Mouse (Mus musculus) CH12.LX (cell line): ENCODE results near the gene Crlf1. TPM values are rescaled to one million over a fixed set of nuclear protein-coding genes. Genes with fewer than 3 reads are reported as not detected.

Experiments used
- DNase-seq: peaks from one replicate; pipeline ENCODE4 v3.0.0-alpha.2; 2013; ENCODE audit errors: extremely low read depth
- H3K27ac ChIP-seq: 2 replicates; pipeline ENCODE4 v1.5.1; 2012; ENCODE audit warnings: low read depth, mild to moderate bottlenecking, control low read depth, moderate library complexity; ENCODE audit not compliant: insufficient read depth
- H3K27me3 ChIP-seq: replicated peaks from 2 replicates; pipeline ENCODE3; 2012; ENCODE audit warnings: inconsistent platforms
- H3K36me3 ChIP-seq, 2 experiments: replicated peaks in 1 of 2; 2 replicates each; pipeline versions ENCODE3 to v1.6.1; 2012; ENCODE audit warnings: inconsistent platforms in 1 of 2, low read length in 1 of 2, mild to moderate bottlenecking in 1 of 2, mixed read lengths in 1 of 2, moderate library complexity in 1 of 2; ENCODE audit not compliant: control insufficient read depth in 1 of 2, insufficient read depth in 1 of 2
- H3K4me1 ChIP-seq, 2 experiments: 2 replicates each; pipeline ENCODE4 v1.6.1; 2012; ENCODE audit warnings: inconsistent platforms in 1 of 2, moderate library complexity in 1 of 2; ENCODE audit not compliant: insufficient read depth in 2 of 2, control insufficient read depth in 1 of 2
- H3K4me2 ChIP-seq: 2 replicates; pipeline ENCODE4 v1.6.1; 2012; ENCODE audit warnings: low read depth, mild to moderate bottlenecking, control low read depth; ENCODE audit not compliant: poor library complexity, insufficient read depth, severe bottlenecking
- H3K4me3 ChIP-seq, 3 experiments: fragments of 150-350 bp in 1 of 3; sonication (generic) in 1 of 3; replicated peaks in 1 of 3; 2 replicates each; pipeline versions ENCODE3 to v1.5.1; 2011 to 2012; ENCODE audit warnings: low read depth in 2 of 3, low read length in 2 of 3, mild to moderate bottlenecking in 2 of 3, moderate library complexity in 2 of 3, control low read depth in 1 of 3, improper control_type of control experiment in 1 of 3, inconsistent platforms in 1 of 3, mixed read lengths in 1 of 3; ENCODE audit not compliant: poor library complexity in 1 of 3
- H3K79me2 ChIP-seq: replicated peaks from 2 replicates; pipeline ENCODE4 v1.6.1; 2012; ENCODE audit warnings: mild to moderate bottlenecking, moderate library complexity; ENCODE audit not compliant: control insufficient read depth, poor library complexity, insufficient read depth, severe bottlenecking; ENCODE audit errors: extremely low read depth
- H3K9ac ChIP-seq: 2 replicates; pipeline ENCODE4 v1.6.1; 2012; ENCODE audit warnings: low read depth, mild to moderate bottlenecking, control low read depth, moderate library complexity; ENCODE audit not compliant: insufficient read depth
- H3K9me3 ChIP-seq: replicated peaks from 2 replicates; pipeline ENCODE3; 2012; ENCODE audit warnings: low read length, inconsistent platforms, mixed read lengths
- BHLHE40 ChIP-seq: IDR thresholded peaks from 2 replicates; pipeline ENCODE4 v1.6.1; 2011; ENCODE audit warnings: mild to moderate bottlenecking, low read depth, low read length, improper control_type of control experiment
- CTCF ChIP-seq, 2 experiments: IDR thresholded peaks in 1 of 2; conservative IDR thresholded peaks in 1 of 2; 2 replicates each; pipeline ENCODE4 v1.5.1; 2011 to 2012; ENCODE audit warnings: low read depth in 2 of 2, low read length in 2 of 2, improper control_type of control experiment in 1 of 2, inconsistent platforms in 1 of 2, mild to moderate bottlenecking in 1 of 2, moderate library complexity in 1 of 2
- ELF1 ChIP-seq: IDR thresholded peaks from 2 replicates; pipeline ENCODE4 v1.6.1; 2014; ENCODE audit warnings: low read depth, mild to moderate bottlenecking, inconsistent platforms, low read length, improper control_type of control experiment
- ETS1 ChIP-seq: conservative IDR thresholded peaks from 2 replicates; pipeline ENCODE4 v1.6.1; 2012; ENCODE audit warnings: low read depth, mild to moderate bottlenecking, inconsistent platforms, low read length, improper control_type of control experiment, moderate library complexity
- HCFC1 ChIP-seq: IDR thresholded peaks from 2 replicates; pipeline ENCODE4 v1.6.1; 2012; ENCODE audit warnings: low read depth, mild to moderate bottlenecking, inconsistent platforms, low read length, improper control_type of control experiment
- IRF4 ChIP-seq: IDR thresholded peaks from 2 replicates; pipeline ENCODE4 v1.6.1; 2014; ENCODE audit warnings: low read depth, mild to moderate bottlenecking, inconsistent platforms, low read length, improper control_type of control experiment
- JUN ChIP-seq: IDR thresholded peaks from 2 replicates; pipeline ENCODE4 v1.6.1; 2011; ENCODE audit warnings: low read depth, mild to moderate bottlenecking, low read length, improper control_type of control experiment, moderate library complexity; ENCODE audit not compliant: insufficient read depth
- KAT2A ChIP-seq: IDR thresholded peaks from 2 replicates; pipeline ENCODE4 v1.6.1; 2012; ENCODE audit warnings: low read length, improper control_type of control experiment, inconsistent platforms; ENCODE audit not compliant: insufficient replicate concordance
- MAZ ChIP-seq: IDR thresholded peaks from 2 replicates; pipeline ENCODE4 v1.6.1; 2012; ENCODE audit warnings: low read depth, mild to moderate bottlenecking, inconsistent platforms, low read length, improper control_type of control experiment, moderate library complexity
- MXI1 ChIP-seq: IDR thresholded peaks from 2 replicates; pipeline ENCODE4 v1.6.1; 2011; ENCODE audit warnings: mild to moderate bottlenecking, low read depth, low read length, improper control_type of control experiment
- POLR2A ChIP-seq: IDR thresholded peaks from 2 replicates; pipeline ENCODE4 v1.6.1; 2011; ENCODE audit warnings: low read depth, mild to moderate bottlenecking, improper control_type of control experiment, low read length
- POLR2AphosphoS2 ChIP-seq: IDR thresholded peaks from 2 replicates; pipeline ENCODE4 v1.6.1; 2011; ENCODE audit warnings: low read depth, low read length, improper control_type of control experiment
- RAD21 ChIP-seq: IDR thresholded peaks from 2 replicates; pipeline ENCODE4 v1.6.1; 2011; ENCODE audit warnings: low read depth, mild to moderate bottlenecking, low read length, improper control_type of control experiment, moderate library complexity
- RCOR1 ChIP-seq: conservative IDR thresholded peaks from 2 replicates; pipeline ENCODE4 v1.6.1; 2012; ENCODE audit warnings: low read depth, mild to moderate bottlenecking, inconsistent platforms, low read length, improper control_type of control experiment
- TCF12 ChIP-seq: IDR thresholded peaks from 2 replicates; pipeline ENCODE4 v1.6.1; 2014; ENCODE audit warnings: low read depth, mild to moderate bottlenecking, inconsistent platforms, low read length, improper control_type of control experiment
- UBTF ChIP-seq: IDR thresholded peaks from 2 replicates; pipeline ENCODE4 v1.6.1; 2012; ENCODE audit warnings: low read depth, mild to moderate bottlenecking, inconsistent platforms, low read length, improper control_type of control experiment, moderate library complexity
- ZKSCAN1 ChIP-seq: IDR thresholded peaks from 2 replicates; pipeline ENCODE4 v1.6.1; 2012; ENCODE audit warnings: low read depth, inconsistent platforms, low read length, improper control_type of control experiment, borderline replicate concordance
- ZNF384 ChIP-seq: IDR thresholded peaks from 2 replicates; pipeline ENCODE4 v1.6.1; 2012; ENCODE audit warnings: low read depth, low read length, improper control_type of control experiment, inconsistent platforms
- dilution Hi-C: fragments of 300-500 bp; cut with MboI; formaldehyde crosslinking; loops from 2 replicates; pipeline ENCODE4 v1.14.3; 2020; ENCODE audit warnings: low sequenced_read_pairs; ENCODE audit not compliant: extremely low pct_unique_long_range_greater_than_20kb, extremely low pct_ligation_motif_present
- in situ Hi-C: fragments of 300-500 bp; cut with MboI; formaldehyde crosslinking; loops from 3 replicates; pipeline ENCODE4 v1.14.3; 2019; ENCODE audit warnings: low sequenced_read_pairs, low pct_ligation_motif_present, low pct_unique_long_range_greater_than_20kb, mixed read lengths
- polyA plus RNA-seq: library from polyadenylated mRNA; unstranded; fragments of >175 nt; gene quantifications from 2 replicates; pipeline ENCODE4 v1.2.1, GENCODE M21; 2012; ENCODE audit warnings: low read depth; ENCODE audit not compliant: insufficient read length
- total RNA-seq, 2 experiments: library from RNA; depleted of rRNA; stranded (reverse); fragments of 300-350 nt in 1 of 2; fragments of >200 nt in 1 of 2; gene quantifications; 2 replicates each; pipeline ENCODE4 v1.2.3; 2012 to 2014

The Crlf1 gene
- total and polyA plus RNA-seq, 3 experiments: 0.42 to 1.1 (median 0.44) TPM

DNA sequence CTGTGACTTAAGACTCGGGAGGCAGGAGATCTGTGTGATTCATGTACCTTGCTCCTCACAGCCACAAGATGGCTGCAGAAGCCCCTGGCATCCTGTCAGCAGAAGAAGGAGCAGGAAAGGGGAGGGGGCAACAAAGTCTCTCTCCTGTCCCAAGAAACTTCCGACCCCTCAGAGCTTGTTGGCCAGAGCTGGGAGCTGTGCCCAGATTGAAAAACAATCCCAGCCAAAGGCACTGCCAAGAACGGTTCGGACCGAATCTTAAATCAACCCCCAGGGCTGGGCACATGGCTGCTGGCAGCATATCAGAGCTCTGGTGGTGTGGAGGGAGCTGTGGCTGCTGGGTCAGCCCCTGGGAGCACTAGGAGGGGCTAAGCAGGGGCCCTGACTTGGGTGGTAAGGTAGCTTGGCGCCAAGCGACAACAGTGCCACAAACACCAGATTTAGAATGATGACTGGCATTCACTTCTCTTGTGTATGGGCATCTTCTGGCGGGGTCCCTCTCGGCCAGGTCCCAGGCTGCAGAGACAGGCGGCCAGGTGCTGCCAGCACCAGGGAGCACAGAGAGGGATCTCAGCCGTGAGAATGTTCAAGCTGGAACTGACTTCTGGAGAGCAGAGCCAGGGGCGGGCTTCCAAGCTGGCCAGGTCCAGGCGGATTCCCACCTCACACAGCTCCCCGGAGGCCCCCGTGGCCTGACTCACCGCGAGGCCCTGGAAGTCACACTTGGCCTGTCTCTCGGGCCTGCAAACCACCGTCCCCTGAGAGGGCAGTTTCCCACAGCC lies 45.1 kb upstream of the Crlf1 start:
- Histone ChIP-seq H3K4me3 (no peak overlapping the region), H3K9ac (no peak overlapping the region), H3K4me1 (peaks cover 3 to 26% of the 10 kb centered on the region in 2 experiments; a peak in 3 of 4 replicates), H3K4me2 (no peak overlapping the region), H3K36me3 (peaks cover 18 to 33% of the 10 kb centered on the region in 2 experiments), H3K79me2 (no peaks in the 10 kb centered on the region), H3K9me3 (peaks cover 8% of the 10 kb centered on the region), H3K27ac (no peak overlapping the region), H3K27me3 (no peaks in the 10 kb centered on the region)
- DNase-seq: no peak
- in situ Hi-C loops (no loop called here), dilution Hi-C loops (no loop called here)
- no peak for TF ChIP-seq ELF1
- no peak for TF ChIP-seq RAD21
- peak in 1 of 2 experiments; percentile 17; a peak in 1 of 4 replicates for TF ChIP-seq CTCF (conservative IDR thresholded peaks at IDR 0.05 in 1 of 2, IDR thresholded peaks at IDR 0.05 in 1 of 2; ENCODE audit: low read depth in 2 of 2, low read length in 2 of 2)

DNA sequence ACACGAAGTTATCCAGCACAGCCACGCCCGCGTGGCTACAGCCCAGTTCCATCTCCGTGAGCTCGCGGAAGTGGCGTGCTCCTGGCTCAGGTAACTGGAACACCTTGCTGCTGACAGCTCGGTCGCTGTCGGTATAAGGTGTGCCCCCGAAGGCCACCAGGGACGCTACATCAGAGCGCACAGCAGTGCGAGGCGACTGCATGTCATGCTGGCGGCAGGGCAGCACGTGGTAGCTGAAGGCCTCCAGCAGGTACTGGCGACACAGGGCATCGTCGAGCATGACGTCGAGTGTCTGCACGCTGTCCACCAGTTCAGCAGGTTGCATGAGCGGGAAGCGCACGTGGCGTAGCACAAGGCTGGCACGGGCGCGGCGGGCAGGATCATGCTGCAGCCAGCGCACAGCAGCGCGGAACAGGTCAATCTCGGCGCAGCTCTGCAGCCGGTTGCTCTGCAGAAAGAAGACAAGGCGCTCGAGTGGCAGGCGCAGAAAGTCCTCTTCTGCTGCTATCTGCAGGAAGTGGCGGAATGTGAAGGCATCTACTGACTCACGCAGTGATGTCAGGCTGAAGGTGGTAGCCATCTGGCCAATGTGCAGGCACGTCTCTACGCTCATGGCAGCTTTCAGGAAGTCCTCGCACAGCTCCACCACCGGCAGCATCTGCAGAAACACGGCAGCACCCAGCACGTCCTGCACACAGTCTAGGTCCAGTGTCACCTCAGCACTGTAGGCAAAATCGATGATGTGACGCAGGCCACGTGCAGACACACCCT lies 40.6 kb upstream of the Crlf1 start:
- dilution Hi-C loops (no loop called here), in situ Hi-C loops (no loop called here)
- TF ChIP-seq TCF12: no peak
- Histone ChIP-seq H3K9ac (no peak overlapping the region), H3K4me2 (no peak overlapping the region), H3K27ac (no peak overlapping the region), H3K79me2 (no peaks in the 10 kb centered on the region), H3K27me3 (no peaks in the 10 kb centered on the region), H3K36me3 (peaks cover 19 to 49% of the 10 kb centered on the region in 2 experiments), H3K4me1 (peaks cover 3 to 26% of the 10 kb centered on the region in 2 experiments; a peak in 3 of 4 replicates), H3K4me3 (no peak overlapping the region), H3K9me3 (peaks cover 8% of the 10 kb centered on the region)
- DNase-seq: no peak

- H3K36me3 ChIP-seq: peaks cover 19 to 58% of the 10 kb centered on the region in 2 experiments
These were observed 39.1 kb upstream of the Crlf1 start for GRCm38 (mm10) chr8:70453852-70454251.

More at GRCm38 (mm10) chr8:70453852-70454251, 39.1 kb upstream of the Crlf1 start:
- TF ChIP-seq IRF4 (no peak), ZKSCAN1 (no peak), TCF12 (no peak), MXI1 (no peak), CTCF (conservative IDR thresholded peaks at IDR 0.05 in 1 of 2, IDR thresholded peaks at IDR 0.05 in 1 of 2; ENCODE audit: low read depth in 2 of 2, low read length in 2 of 2) (no peak), HCFC1 (no peak), ETS1 (no peak), MAZ (no peak), POLR2A (no peak), BHLHE40 (no peak), RCOR1 (no peak), ZNF384 (no peak), JUN (no peak), POLR2AphosphoS2 (no peak), KAT2A (no peak), UBTF (no peak)
- TF ChIP-seq, all 38 proteins: peak for 0
- Histone ChIP-seq H3K9ac (no peak overlapping the region), H3K27ac (no peak overlapping the region), H3K4me3 (no peak overlapping the region), H3K79me2 (no peaks in the 10 kb centered on the region), H3K4me2 (no peak overlapping the region), H3K4me1 (peaks cover 1 to 16% of the 10 kb centered on the region in 2 experiments; a peak in 3 of 4 replicates), H3K9me3 (peaks cover 8% of the 10 kb centered on the region), H3K27me3 (no peaks in the 10 kb centered on the region)
- dilution Hi-C loops: no loop called here
- no peak for DNase-seq
- in situ Hi-C loops: no loop called here
